Mouse (Mus musculus): ENCODE results near the gene Mapk12. TPM values are rescaled to one million over a fixed set of nuclear protein-coding genes. Genes with fewer than 3 reads are reported as not detected.

Mapk12 gene
- polyA plus RNA-seq, 1 experiment: not detected

DNA sequence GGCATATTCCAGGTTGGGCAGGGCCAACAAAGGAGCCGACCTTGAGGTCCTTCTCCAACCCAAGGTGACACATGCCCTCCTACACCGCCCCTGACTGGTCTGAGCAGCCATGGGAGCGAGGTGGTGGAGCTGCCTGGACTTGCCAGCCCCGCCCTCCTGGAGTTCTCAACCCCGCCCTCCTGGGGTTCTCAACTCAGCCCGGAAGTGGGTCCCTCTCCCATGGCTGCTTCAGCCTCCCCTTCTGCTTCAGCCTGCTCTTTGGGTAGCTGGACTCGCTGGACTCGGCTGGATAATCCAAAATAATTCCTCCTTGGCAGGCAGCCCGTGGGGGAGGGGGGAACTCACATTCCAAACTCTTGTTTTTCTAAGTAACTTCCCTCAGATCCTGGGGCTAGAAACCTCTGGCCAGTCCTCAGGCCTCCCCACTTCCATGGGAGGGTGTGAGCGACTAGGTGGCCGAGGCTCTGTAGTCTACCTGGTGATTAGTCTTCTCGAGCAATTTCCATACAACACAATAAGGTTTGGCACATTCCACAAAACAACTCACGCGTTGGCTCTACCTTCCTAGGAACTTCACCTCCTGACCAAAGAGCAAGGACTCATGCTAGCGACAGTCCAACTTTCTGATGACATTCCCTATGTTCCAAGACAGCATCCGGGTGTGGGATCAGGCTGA, 38.6 kb upstream of the Mapk12 start:
- peak overlapping the region; percentile 77 for H3K4me3 ChIP-seq (ENCODE audit: insufficient read depth, low read length)
- peaks cover 57% of the 10 kb centered on the region for H3K4me1 ChIP-seq (ENCODE audit: control insufficient read depth, insufficient read depth, low read length)
- no peak for TF ChIP-seq POLR2A (IDR thresholded peaks at IDR 0.05; ENCODE audit: borderline replicate concordance, low read depth, low read length)
- TF ChIP-seq CTCF (IDR thresholded peaks at IDR 0.05; ENCODE audit: low read depth, low read length): no peak
- H3K27ac ChIP-seq (ENCODE audit: insufficient read depth, low read depth, low read length): peak overlapping the region; percentile 99

DNA sequence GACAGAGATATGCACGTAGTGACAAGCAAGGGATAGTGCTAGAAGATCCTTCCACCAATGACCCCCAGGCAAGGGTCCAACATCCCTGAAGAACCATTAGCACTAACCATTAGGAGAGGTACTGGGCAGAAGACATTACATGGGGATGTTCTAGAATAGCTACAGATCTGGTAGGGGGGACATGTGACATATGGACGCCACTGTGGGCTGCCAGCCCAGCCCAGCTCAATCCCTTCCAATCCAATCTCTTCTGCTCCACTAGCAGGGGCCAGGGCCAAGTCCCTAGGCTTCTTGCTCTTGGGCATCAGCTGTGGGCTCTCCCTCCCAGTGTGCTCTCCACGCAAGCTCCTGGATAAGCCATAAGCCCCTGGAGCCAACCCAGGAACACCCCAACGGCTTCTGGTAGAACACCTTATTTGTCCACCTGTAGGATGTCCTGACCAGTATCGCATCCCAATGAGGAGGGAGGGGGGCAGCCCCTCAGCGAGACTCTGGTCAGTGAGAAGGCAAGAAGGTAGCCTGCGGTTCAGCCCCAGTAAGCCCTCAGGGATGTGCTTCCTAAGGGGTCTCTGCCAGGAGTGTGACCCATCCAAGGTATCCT, 37.9 kb upstream of the Mapk12 start:
- H3K27ac ChIP-seq (ENCODE audit: insufficient read depth, low read depth, low read length): peak overlapping the region; percentile 99
- peaks cover 52% of the 10 kb centered on the region for H3K4me1 ChIP-seq (ENCODE audit: control insufficient read depth, insufficient read depth, low read length)
- peak overlapping the region; percentile 77 for H3K4me3 ChIP-seq (ENCODE audit: insufficient read depth, low read length)
- TF ChIP-seq CTCF (IDR thresholded peaks at IDR 0.05; ENCODE audit: low read depth, low read length) (no peak), POLR2A (IDR thresholded peaks at IDR 0.05; ENCODE audit: borderline replicate concordance, low read depth, low read length) (no peak)

DNA sequence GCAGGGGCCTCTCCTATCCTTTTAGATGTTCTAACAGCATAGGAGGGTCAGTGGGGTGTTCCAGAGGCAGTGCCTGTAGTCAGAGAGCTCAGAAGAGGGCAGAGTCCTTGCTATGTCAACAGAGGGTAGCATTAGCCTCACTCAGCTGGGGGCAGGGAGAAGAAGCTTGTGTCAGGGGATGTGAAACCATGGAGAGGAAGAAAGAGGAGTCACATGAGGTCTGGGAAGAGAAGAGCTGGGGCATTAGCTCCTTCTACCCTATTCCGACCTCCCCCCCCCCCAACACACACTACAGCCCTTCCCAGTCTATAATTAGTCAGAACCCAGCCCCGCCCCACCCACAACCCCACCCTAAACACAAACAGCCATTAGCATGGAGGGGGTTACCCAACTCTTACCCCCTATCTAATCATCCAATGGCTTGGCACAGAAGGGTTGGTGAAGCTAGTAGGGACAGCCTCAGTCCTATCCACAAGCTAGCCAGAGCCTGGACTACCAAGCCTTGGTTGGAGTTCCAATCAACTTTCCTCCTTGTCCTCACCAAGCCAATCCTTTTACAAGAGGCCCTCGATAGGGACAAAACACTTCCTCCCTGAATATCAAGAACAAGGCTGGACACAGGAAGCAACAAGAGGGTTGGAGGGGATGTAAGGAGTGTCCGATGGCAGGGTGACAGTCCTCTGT, 37.2 kb upstream of the Mapk12 start:
- peak overlapping the region; percentile 100 for H3K27ac ChIP-seq (ENCODE audit: insufficient read depth, low read depth, low read length)
- TF ChIP-seq POLR2A (IDR thresholded peaks at IDR 0.05; ENCODE audit: borderline replicate concordance, low read depth, low read length): no peak
- TF ChIP-seq CTCF (IDR thresholded peaks at IDR 0.05; ENCODE audit: low read depth, low read length): no peak
- peak overlapping the region; percentile 77 for H3K4me3 ChIP-seq (ENCODE audit: insufficient read depth, low read length)
- H3K4me1 ChIP-seq (ENCODE audit: control insufficient read depth, insufficient read depth, low read length): peaks cover 46% of the 10 kb centered on the region

DNA sequence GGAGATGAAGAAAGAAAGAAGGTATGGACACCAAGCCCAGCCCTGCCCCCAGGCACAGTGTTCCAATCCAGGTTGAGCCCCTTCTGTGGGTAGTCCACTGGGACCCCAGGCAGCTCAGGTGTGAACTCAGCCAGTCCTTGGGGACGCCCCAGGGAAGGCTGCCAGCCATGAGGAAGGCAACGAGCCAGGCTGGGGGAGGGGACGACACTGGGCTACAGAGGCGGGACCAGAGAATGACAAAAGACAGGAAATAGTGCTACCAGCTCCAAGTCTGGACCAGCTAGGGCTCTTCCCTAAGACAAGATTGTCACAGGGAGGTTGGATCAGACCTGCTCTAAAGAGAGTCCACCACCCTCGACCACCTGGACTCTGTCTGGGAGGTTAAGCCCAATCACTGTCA, 36.6 kb upstream of the Mapk12 start:
- H3K4me3 ChIP-seq (ENCODE audit: insufficient read depth, low read length): peak overlapping the region; percentile 62
- TF ChIP-seq POLR2A (IDR thresholded peaks at IDR 0.05; ENCODE audit: borderline replicate concordance, low read depth, low read length) (no peak), CTCF (IDR thresholded peaks at IDR 0.05; ENCODE audit: low read depth, low read length) (no peak)
- peak overlapping the region; percentile 100 for H3K27ac ChIP-seq (ENCODE audit: insufficient read depth, low read depth, low read length)
- peaks cover 44% of the 10 kb centered on the region for H3K4me1 ChIP-seq (ENCODE audit: control insufficient read depth, insufficient read depth, low read length)

DNA sequence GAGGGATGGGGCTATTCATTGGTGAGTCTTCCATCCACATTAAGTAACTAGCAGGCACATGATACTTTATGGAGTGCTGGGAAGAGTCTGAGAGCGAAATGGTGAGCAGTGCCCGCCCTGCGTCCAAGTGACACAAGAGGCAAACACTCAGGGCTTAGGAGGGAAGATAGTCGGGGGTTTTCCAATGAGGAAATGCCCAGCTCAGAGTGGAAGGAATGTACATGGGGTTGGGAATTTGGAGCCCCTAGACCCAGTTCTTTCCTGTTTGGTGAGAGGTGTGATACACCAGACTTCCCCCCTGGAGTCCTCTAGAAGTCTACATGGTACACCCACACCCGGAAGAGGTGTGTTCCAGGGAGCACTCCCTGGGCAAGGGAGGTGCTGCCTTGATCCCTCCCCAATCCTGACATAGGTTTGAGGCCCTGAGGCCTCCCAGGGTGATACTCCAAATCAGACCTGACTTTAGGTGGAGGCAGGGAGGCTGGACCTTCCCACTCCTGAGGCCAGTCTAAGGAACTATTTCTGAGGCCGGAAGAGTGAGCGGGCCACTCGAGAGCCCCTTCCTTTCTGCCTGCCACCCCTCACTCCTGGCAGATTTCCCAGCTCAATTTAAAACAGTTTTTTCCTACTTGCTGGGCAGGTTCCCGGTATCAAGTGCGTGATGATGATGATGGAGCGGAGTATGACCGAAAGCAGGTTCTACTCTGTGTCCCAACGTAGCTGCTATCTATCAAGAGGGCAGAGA, 35.1 kb upstream of the Mapk12 start:
- Histone ChIP-seq H3K4me1 (ENCODE audit: control insufficient read depth, insufficient read depth, low read length) (peaks cover 55% of the 10 kb centered on the region), H3K27ac (ENCODE audit: insufficient read depth, low read depth, low read length) (peak overlapping the region; percentile 24; the same call in 1 of the 2 replicates), H3K4me3 (ENCODE audit: insufficient read depth, low read length) (no peak overlapping the region)
- no peak for TF ChIP-seq CTCF (IDR thresholded peaks at IDR 0.05; ENCODE audit: low read depth, low read length)
- TF ChIP-seq POLR2A (IDR thresholded peaks at IDR 0.05; ENCODE audit: borderline replicate concordance, low read depth, low read length): no peak

DNA sequence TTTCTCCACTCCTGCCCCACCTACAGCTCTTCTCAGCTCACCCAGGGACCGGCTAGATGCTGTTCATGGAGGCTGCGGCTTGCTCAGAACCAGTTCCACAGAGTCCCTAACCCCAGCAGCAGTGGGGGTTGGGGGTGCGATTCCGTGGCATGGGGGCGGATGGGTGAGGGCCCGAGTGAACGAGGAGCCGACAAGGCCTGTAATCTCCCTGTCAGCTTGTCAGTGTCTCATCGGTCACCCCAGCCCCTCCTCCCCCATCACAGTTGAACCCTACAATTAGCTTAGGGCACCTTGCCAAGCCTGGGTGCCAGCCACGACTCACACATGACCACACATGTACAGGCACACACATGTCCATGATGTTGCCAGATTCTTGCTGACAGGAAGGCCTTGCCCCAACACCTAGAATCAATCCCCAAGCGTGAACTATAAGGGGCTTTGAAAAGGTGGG, 34.4 kb upstream of the Mapk12 start:
- Histone ChIP-seq H3K4me3 (ENCODE audit: insufficient read depth, low read length) (no peak overlapping the region), H3K4me1 (ENCODE audit: control insufficient read depth, insufficient read depth, low read length) (peaks cover 60% of the 10 kb centered on the region), H3K27ac (ENCODE audit: insufficient read depth, low read depth, low read length) (peak overlapping the region; percentile 24; the same call in 1 of the 2 replicates)
- no peak for TF ChIP-seq POLR2A (IDR thresholded peaks at IDR 0.05; ENCODE audit: borderline replicate concordance, low read depth, low read length)
- no peak for TF ChIP-seq CTCF (IDR thresholded peaks at IDR 0.05; ENCODE audit: low read depth, low read length)

DNA sequence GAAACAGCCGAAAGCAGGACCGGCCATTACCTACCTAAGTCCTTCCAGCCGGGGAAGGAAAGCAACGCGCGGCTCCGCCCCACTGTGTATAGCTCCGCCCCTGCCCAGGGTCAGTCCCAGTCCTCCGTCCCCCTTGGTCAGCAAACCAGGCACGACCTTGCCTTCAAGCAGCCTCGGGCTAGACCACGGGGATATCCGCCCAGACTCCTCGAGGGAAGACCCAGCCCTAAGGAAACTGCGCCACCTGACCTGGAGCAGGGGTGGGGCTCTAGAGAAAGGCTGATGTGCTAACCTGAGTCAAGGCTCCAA, 33.4 kb upstream of the Mapk12 start:
- no peak for TF ChIP-seq CTCF (IDR thresholded peaks at IDR 0.05; ENCODE audit: low read depth, low read length)
- no peak for TF ChIP-seq POLR2A (IDR thresholded peaks at IDR 0.05; ENCODE audit: borderline replicate concordance, low read depth, low read length)
- peaks cover 69% of the 10 kb centered on the region for H3K4me1 ChIP-seq (ENCODE audit: control insufficient read depth, insufficient read depth, low read length)
- H3K27ac ChIP-seq (ENCODE audit: insufficient read depth, low read depth, low read length): peak overlapping the region; percentile 96

DNA sequence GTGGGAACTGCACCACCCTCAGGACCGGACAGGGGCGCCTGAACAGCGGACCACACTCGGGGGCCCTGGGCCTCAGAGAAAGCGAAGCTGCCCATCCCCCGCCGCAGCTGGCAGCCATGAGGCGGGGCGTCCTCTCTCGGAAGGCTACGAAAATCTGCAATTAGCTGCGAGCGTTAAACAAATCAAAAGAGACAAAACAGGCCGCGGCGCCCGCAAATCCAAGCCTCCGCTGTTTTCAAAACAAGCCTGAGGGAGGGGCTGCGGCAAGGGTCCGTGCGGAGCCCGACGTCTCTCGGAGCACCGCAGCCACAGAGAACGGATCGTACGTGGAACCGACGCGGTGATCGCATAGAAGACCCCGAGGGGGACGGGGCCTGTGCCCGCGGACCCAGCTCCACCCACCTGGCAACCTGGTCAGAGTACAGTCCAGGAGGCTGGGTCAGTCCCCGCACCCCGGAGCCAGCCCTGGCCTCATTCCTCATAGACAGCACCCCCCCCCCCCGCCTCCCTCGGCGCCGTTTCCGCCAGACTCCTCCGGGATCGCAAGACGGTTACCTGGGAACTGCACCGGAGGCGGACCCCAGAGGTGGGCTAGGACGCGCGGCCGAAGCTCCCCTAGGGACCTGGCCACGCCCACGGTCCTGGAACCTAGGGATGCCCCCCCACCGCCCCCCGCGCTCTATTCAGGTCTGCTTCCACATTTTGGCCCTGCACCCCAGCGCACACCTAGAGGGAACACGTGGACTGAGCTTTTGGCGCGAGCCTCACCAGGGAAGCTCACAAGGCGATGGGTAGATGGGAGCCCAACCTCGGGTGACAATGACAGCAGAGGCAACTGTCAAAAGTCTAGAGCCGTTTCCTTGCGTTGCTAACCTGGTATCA, 32.8 kb upstream of the Mapk12 start:
- Histone ChIP-seq H3K27ac (ENCODE audit: insufficient read depth, low read depth, low read length) (peak overlapping the region; percentile 96), H3K4me1 (ENCODE audit: control insufficient read depth, insufficient read depth, low read length) (peaks cover 66% of the 10 kb centered on the region)
- TF ChIP-seq POLR2A (IDR thresholded peaks at IDR 0.05; ENCODE audit: borderline replicate concordance, low read depth, low read length): no peak
- no peak for TF ChIP-seq CTCF (IDR thresholded peaks at IDR 0.05; ENCODE audit: low read depth, low read length)

More for the DNA sequence above, 33.4 kb upstream of the Mapk12 start:
- H3K4me3 ChIP-seq (ENCODE audit: insufficient read depth, low read length): peak overlapping the region; percentile 83

More for the DNA sequence above, 32.8 kb upstream of the Mapk12 start:
- peak overlapping the region; percentile 83 for H3K4me3 ChIP-seq (ENCODE audit: insufficient read depth, low read length)

All from bone marrow macrophage, adult 2 months (primary cell).